Mouse (Mus musculus) G1E (cell line): ENCODE measurements around the gene Pkig.

Source experiments
- CTCF ChIP-seq: IDR thresholded peaks from 2 replicates; pipeline ENCODE4 v1.5.1; 2012; ENCODE audit warnings: low read depth, low read length, inconsistent platforms, mixed read lengths
- GATA1 ChIP-seq: IDR thresholded peaks from 2 replicates; pipeline ENCODE4 v1.6.1; 2012; ENCODE audit warnings: borderline replicate concordance, low read length, inconsistent platforms, mixed read lengths
- GATA2 ChIP-seq: IDR thresholded peaks from 2 replicates; pipeline ENCODE4 v1.6.1; 2012; ENCODE audit warnings: low read depth, low read length, inconsistent platforms, borderline replicate concordance
- POLR2AphosphoS5 ChIP-seq: IDR thresholded peaks from 2 replicates; pipeline ENCODE4 v1.6.1; 2012; ENCODE audit warnings: low read depth, low read length, inconsistent platforms; ENCODE audit not compliant: insufficient replicate concordance
- TAL1 ChIP-seq: conservative IDR thresholded peaks from 2 replicates; pipeline ENCODE4 v1.6.1; 2012; ENCODE audit warnings: low read depth, low read length, inconsistent platforms, mixed read lengths

DNA sequence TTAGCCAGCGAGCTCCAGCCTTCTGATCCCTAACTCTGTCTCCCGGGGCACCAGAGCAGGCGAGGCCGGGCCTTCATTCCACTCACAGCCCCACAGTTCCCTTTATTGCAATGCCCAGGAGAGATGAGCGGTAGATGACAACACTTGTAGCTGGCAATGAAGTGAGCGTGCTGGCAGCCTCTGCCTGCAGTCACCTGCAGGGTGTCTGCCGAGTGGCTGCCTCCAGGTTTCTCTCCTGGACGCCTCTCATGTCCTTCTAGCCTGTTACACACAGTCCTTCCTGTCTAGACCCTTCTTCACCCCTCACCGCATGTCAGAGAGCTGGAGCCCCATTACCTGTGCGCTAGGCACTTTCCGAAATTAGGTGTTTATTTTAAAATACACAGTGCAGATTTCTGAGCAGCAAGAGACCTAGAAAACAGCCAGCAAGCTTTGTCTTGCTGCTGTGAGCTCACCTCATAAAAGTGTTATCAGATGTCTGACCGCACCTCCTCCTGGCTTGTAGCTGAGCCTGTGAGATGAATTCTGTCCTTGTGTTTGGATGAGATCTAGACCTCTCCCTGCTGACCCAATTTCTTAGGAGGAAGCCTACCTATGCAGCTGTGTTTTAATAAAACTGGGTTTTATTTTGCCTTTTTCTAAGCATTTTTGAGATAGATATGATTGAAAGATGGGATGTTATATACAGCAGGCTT lies 48.8 kb upstream of the Pkig start:
- no peak for TF ChIP-seq CTCF
- no peak for TF ChIP-seq TAL1
- TF ChIP-seq GATA1: no peak
- TF ChIP-seq POLR2AphosphoS5: no peak
- no peak for TF ChIP-seq GATA2
